Mouse (Mus musculus) cerebellum, adult 2 months (tissue): ENCODE measurements around the gene Large2. TPM values are rescaled to one million over a fixed set of nuclear protein-coding genes. Genes with fewer than 3 reads are reported as not detected.

ENCODE experiments used
- DNase-seq, 2 experiments: peaks; one replicate each; pipeline ENCODE4 v3.0.0; 2021
- H3K27ac ChIP-seq: fragments of 200-500 bp; 2 replicates; pipeline ENCODE4 v1.5.1; 2012; ENCODE audit warnings: low read length, control low read depth, inconsistent platforms; ENCODE audit not compliant: insufficient read depth
- H3K27me3 ChIP-seq: fragments of 200-500 bp; 2 replicates; pipeline ENCODE4 v1.6.1; 2012; ENCODE audit warnings: inconsistent platforms, mild to moderate bottlenecking, low read length, moderate library complexity; ENCODE audit not compliant: control insufficient read depth, insufficient read depth
- H3K4me1 ChIP-seq: fragments of 200-500 bp; 2 replicates; pipeline ENCODE4 v1.6.1; 2011; ENCODE audit warnings: low read length; ENCODE audit not compliant: control insufficient read depth, insufficient read depth
- H3K4me3 ChIP-seq: fragments of 200-500 bp; replicated peaks from 2 replicates; pipeline ENCODE3; 2011; ENCODE audit warnings: mild to moderate bottlenecking, low read depth, low read length, control low read depth; ENCODE audit not compliant: insufficient read depth
- CTCF ChIP-seq: fragments of 200-500 bp; IDR thresholded peaks from 2 replicates; pipeline ENCODE4 v1.5.1; 2011; ENCODE audit warnings: low read depth, mild to moderate bottlenecking, control low read depth, low read length, moderate library complexity, borderline replicate concordance; ENCODE audit not compliant: insufficient read depth
- POLR2A ChIP-seq: fragments of 200-500 bp; IDR thresholded peaks from 2 replicates; pipeline ENCODE4 v1.6.1; 2011; ENCODE audit warnings: low read length, control low read depth, borderline replicate concordance; ENCODE audit not compliant: insufficient read depth
- WGBS: fragments of 180-500 bp; shearing (Covaris S2); methylation state at CpG from one replicate; pipeline ENCODE4 v1.1.7; 2018; 5-methylcytosine and 5-hydroxymethylcytosine counted together
- polyA plus RNA-seq: library from polyadenylated mRNA; depleted of rRNA; stranded (reverse); fragments of >200 nt; gene quantifications from 2 replicates; pipeline ENCODE4 v1.2.3, GENCODE M21; 2012

Gene Large2
- polyA plus RNA-seq, 1 experiment: 0.62 TPM

DNA sequence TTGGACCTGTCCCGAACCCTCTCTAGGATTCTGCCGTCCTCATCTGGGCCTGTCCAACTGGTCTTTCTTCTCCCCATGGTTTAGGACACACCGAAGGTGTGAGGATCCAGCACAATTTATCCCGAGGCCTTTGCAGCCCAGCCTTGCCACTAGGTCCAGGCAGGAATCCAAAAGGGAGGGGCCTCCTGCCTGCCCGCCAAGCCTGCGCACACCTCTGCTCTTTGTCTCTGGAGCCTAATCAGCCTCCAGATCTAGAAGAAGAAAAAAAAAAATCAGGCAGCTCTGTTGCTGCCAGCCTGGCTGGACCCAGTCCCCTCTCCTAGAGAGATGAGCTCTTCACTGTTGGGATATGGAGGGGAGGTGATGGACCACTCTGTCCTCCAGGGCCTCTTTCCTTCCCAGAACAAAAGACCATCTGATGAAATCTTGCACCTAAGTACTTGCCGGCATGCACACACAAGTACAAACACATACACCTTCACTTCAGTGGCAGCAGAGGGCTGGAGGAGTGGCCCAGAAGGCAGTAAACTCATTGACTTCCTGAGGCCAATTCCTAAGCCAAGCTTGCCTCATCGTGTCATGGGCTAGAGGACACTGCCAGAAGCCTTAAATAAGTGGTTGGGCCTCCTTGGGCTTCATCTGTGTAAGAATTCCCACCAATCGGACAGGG lies 1.8 kb downstream of the Large2 start:
- Histone ChIP-seq H3K27me3 (no peaks in the 10 kb centered on the region), H3K4me1 (peaks cover 17% of the 10 kb centered on the region), H3K27ac (no peak overlapping the region), H3K4me3 (no peak overlapping the region)
- peak; percentile 49 to 66 for DNase-seq
- WGBS: 40% methylated on average over 9 of the region's 9 CpGs
- TF ChIP-seq POLR2A: no peak
- TF ChIP-seq CTCF: no peak

DNA sequence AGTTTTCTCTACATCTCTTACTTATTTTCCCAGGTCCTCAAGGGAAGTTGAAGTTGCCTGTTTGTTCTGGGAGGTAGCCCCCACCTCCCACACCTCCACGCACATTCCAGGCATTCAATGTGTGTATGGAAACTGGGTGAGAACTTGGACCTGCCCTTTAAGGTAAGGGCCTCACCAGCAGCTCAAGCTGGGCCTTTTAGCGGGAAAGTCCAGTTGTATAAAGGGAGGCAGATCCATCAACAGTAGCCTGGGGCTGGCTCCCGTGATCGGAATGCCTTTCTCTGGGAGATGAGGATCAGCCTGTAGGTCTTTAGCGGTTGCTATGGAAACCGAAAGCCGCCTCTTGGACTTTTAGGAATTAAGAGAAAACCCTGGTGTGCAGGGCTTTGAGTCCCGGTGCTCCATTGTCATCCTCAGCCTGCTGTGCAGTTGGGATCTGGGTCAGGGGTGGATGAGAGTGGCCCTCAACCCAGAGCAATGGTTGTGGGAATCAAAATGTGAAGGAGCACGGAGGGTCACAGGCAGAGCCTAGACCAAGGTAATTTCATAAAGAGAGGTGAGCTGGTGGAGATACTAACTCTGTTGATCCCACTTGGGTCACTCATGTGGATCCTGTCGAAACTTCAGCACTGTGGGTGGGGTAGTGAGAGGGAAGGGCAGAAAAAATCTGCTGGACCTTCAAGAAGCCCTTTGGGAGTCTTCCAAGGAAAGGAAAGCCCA lies 2.5 kb downstream of the Large2 start:
- no peak for TF ChIP-seq POLR2A
- TF ChIP-seq CTCF: no peak

GRCm38 (mm10) chr2:92370821-92371805 lies 3.6 kb downstream of the Large2 start:
- no peak overlapping the region for H3K27ac ChIP-seq
- peak; percentile 33 to 34 for DNase-seq
- peak overlapping the region; percentile 3 for H3K4me3 ChIP-seq
- H3K27me3 ChIP-seq: no peaks in the 10 kb centered on the region
- WGBS: 11% methylated on average over 45 of the region's 45 CpGs
- TF ChIP-seq CTCF (no peak), POLR2A (no peak)
- peaks cover 12% of the 10 kb centered on the region for H3K4me1 ChIP-seq

More for the DNA sequence above, 2.5 kb downstream of the Large2 start:
- no peaks in the 10 kb centered on the region for H3K27me3 ChIP-seq
- no peak overlapping the region for H3K4me3 ChIP-seq
- no peak overlapping the region for H3K27ac ChIP-seq
- peaks cover 17% of the 10 kb centered on the region for H3K4me1 ChIP-seq
- DNase-seq: no peak
- 63% methylated on average over 10 of the region's 10 CpGs for WGBS

DNA sequence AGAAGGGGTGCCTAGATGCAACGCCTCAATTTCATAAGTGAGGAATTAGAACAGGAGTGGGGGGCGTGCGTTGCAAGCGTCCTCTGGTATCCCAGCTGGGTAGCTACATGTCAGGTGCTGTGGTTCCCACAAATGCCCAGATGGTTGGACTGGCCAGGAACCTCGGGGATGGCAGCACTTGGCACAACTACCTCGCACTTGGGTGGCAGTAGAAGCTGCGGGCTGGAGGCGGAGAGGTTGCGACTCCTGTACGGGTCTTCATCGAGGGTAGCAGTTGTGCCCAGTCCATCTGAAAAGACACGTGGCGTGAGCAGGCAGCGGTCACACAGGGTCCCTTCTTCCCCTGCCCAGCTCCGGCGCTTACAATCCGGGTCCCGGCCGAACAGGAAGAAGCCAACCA lies 4.3 kb downstream of the Large2 start:
- Histone ChIP-seq H3K27ac (no peak overlapping the region), H3K27me3 (no peaks in the 10 kb centered on the region), H3K4me3 (peak overlapping the region; percentile 3), H3K4me1 (peaks cover 12% of the 10 kb centered on the region)
- 8% methylated on average over 19 of the region's 19 CpGs for WGBS
- peak; percentile 32 to 44 for DNase-seq
- TF ChIP-seq CTCF: no peak
- TF ChIP-seq POLR2A: no peak

- DNase-seq: peak in 1 of 2 experiments; percentile 12
- H3K27me3 ChIP-seq: no peaks in the 10 kb centered on the region
- no peak overlapping the region for H3K4me3 ChIP-seq
- H3K4me1 ChIP-seq: peaks cover 9% of the 10 kb centered on the region
- TF ChIP-seq CTCF (no peak), POLR2A (no peak)
- WGBS: 45% methylated on average over 20 of the region's 20 CpGs
- H3K27ac ChIP-seq: no peak overlapping the region
Measured at GRCm38 (mm10) chr2:92367383-92368029, 7.2 kb downstream of the Large2 start.

GRCm38 (mm10) chr2:92365568-92365967 lies 9.1 kb downstream of the Large2 start:
- Histone ChIP-seq H3K4me3 (no peak overlapping the region), H3K4me1 (peaks cover 6% of the 10 kb centered on the region), H3K27me3 (no peaks in the 10 kb centered on the region), H3K27ac (no peak overlapping the region)
- 61% methylated on average over 10 of the region's 10 CpGs for WGBS
- TF ChIP-seq POLR2A (no peak), CTCF (no peak)
- DNase-seq: peak in 1 of 2 experiments; percentile 9

DNA sequence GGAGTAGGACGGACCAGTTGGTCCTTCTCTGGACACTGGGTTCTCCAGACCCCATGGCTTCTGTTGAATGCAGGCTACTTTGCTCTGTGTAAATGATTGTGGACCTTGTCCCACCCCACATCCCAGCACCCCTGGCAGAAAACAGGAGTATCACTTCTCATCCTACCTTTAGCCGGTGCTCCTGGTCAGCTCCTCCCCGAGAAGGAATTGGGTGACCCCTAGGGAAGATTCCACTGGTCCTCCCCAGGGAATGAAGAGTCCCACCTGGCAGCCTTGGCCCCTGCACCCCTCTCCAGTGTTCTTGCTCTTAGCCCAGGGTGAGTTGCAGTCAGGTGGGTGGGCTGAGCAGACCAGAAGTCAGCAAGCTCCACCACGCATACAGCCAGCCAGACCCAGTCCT lies 10.6 kb downstream of the Large2 start:
- DNase-seq: no peak
- TF ChIP-seq CTCF (no peak), POLR2A (no peak)

More for the DNA sequence above, 10.6 kb downstream of the Large2 start:
- Histone ChIP-seq H3K27ac (no peak overlapping the region), H3K4me3 (no peak overlapping the region), H3K4me1 (peaks cover 10% of the 10 kb centered on the region), H3K27me3 (no peaks in the 10 kb centered on the region)
- WGBS: 95% methylated on average over 4 of the region's 4 CpGs
